Mouse (Mus musculus) hindbrain, embryonic 11.5 days (tissue): ENCODE measurements at regions not wholly inside any gene's neighbourhood (a gene's known extent, or its start where the extent isn't known, plus 50 kb on each side); places are given as distances from the start of the nearest gene placed in this dataset.

Experiments used
- ATAC-seq: fragments of 200-750 bp; cut with Nextera tagmentation; 2 replicates; pipeline ENCODE4 v1.8.0; 2017; ENCODE audit warnings: mild to moderate bottlenecking, moderate TSS enrichment, moderate library complexity; ENCODE audit not compliant: low FRiP score
- DNase-seq: peaks from one replicate; pipeline ENCODE4 v3.0.0-alpha.2; 2015; ENCODE audit warnings: low spot score
- H3K27ac ChIP-seq: fragments of 300-500 bp; sonication (generic); 2 replicates; pipeline ENCODE4 v1.5.1; 2014; ENCODE audit warnings: mild to moderate bottlenecking, low read depth, low read length
- H3K27me3 ChIP-seq: fragments of 300-500 bp; sonication (generic); 2 replicates; pipeline ENCODE4 v1.6.1; 2014; ENCODE audit warnings: mild to moderate bottlenecking, low read length, moderate library complexity, mixed read lengths; ENCODE audit not compliant: control insufficient read depth, insufficient read depth
- H3K36me3 ChIP-seq: fragments of 300-500 bp; sonication (generic); 2 replicates; pipeline ENCODE4 v1.6.1; 2014; ENCODE audit warnings: mild to moderate bottlenecking, low read length, moderate library complexity, mixed read lengths; ENCODE audit not compliant: control insufficient read depth, insufficient read depth
- H3K4me1 ChIP-seq: fragments of 300-500 bp; sonication (generic); replicated peaks from 2 replicates; pipeline ENCODE4 v1.6.1; 2014; ENCODE audit warnings: low read length, mixed read lengths; ENCODE audit not compliant: control insufficient read depth, insufficient read depth
- H3K4me2 ChIP-seq: fragments of 300-500 bp; sonication (generic); replicated peaks from 2 replicates; pipeline ENCODE4 v1.6.1; 2014; ENCODE audit warnings: mild to moderate bottlenecking, low read depth, low read length
- H3K4me3 ChIP-seq: fragments of 300-500 bp; sonication (generic); 2 replicates; pipeline ENCODE4 v1.5.1; 2014; ENCODE audit warnings: low read depth, low read length
- H3K9ac ChIP-seq: fragments of 300-500 bp; sonication (generic); 2 replicates; pipeline ENCODE4 v1.6.1; 2014; ENCODE audit warnings: low read depth, low read length
- H3K9me3 ChIP-seq: fragments of 300-500 bp; sonication (generic); 2 replicates; pipeline ENCODE4 v1.6.1; 2016; ENCODE audit warnings: low read length; ENCODE audit not compliant: control insufficient read depth
- WGBS: fragments of 180-500 bp; shearing (Covaris S2); extraction: QIAGEN DNeasy Blood & Tissue Kit; methylation state at CpG from one replicate; pipeline ENCODE4 v1.1.7; 2014; 5-methylcytosine and 5-hydroxymethylcytosine counted together

DNA sequence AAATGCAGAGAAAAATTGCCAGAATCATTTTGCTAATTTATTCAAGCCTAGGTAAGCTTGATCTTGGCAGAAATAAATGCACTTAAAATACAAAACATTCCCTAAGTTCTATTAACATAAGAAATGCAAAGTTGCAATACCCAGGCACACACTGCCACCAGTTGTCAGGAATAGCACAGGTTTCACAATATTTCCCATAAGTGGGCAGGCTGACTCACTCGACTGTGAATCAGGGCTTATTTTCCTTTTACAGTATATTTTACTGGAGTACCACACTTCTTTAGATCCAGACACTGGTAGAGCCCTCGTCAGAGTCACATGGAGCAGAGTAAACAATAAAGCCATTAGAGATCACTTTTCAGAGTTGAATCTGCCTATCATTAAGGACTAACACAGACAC lies 131.8 kb upstream of the Fmr1 start:
- H3K36me3 ChIP-seq = no peaks in the 10 kb centered on the region
- H3K9ac ChIP-seq = no peak overlapping the region
- no peak overlapping the region for H3K27ac ChIP-seq
- DNase-seq (no peak), ATAC-seq (no peak)
- no peak overlapping the region for H3K4me3 ChIP-seq
- H3K4me2 ChIP-seq = no peak overlapping the region
- H3K27me3 ChIP-seq = no peaks in the 10 kb centered on the region
- H3K4me1 ChIP-seq = no peaks in the 10 kb centered on the region
- no peaks in the 10 kb centered on the region for H3K9me3 ChIP-seq
- 72% methylated on average over 2 of the region's 2 CpGs for whole genome bisulfite sequencing

GRCm38 (mm10) chrX:68554031-68554430 lies 124.3 kb upstream of the Fmr1 start:
- ATAC-seq (peak; percentile 63; the same call in 1 of the 2 replicates), DNase-seq (peak; percentile 2)
- H3K36me3 ChIP-seq = no peaks in the 10 kb centered on the region
- H3K27ac ChIP-seq = no peak overlapping the region
- no peak overlapping the region for H3K4me3 ChIP-seq
- no peak overlapping the region for H3K9ac ChIP-seq
- H3K4me2 ChIP-seq = no peak overlapping the region
- no peaks in the 10 kb centered on the region for H3K27me3 ChIP-seq
- no peaks in the 10 kb centered on the region for H3K4me1 ChIP-seq
- no peaks in the 10 kb centered on the region for H3K9me3 ChIP-seq

- Histone ChIP-seq H3K27ac (no peak overlapping the region), H3K9ac (no peak overlapping the region), H3K4me1 (no peaks in the 10 kb centered on the region), H3K27me3 (no peaks in the 10 kb centered on the region), H3K4me3 (no peak overlapping the region), H3K4me2 (no peak overlapping the region), H3K36me3 (no peaks in the 10 kb centered on the region), H3K9me3 (no peaks in the 10 kb centered on the region)
- WGBS = 92% methylated on average over 2 of the region's 2 CpGs
- no peak for ATAC-seq
- DNase-seq = no peak
These were observed 120.6 kb upstream of the Fmr1 start for GRCm38 (mm10) chrX:68557717-68558116.

DNA sequence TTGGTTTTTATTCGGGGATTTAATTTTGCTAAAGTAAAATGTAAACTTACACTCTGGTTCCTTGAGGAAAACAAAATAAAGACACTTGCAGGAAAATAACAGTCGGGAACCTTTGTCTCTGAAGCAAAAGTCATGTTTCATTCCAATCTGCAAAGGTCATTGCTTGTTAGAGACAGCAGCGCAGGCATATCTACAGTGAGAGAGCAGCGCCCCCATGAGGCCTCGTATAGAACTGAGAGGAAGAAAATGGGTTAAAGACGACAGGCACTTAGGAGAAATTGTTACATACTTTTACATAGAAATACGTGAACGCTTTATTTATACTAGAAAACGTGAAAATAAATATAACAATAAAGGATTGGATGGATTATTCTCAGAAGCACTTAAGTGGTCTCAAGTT lies 93.1 kb upstream of the Fmr1 start:
- no peak overlapping the region for H3K9ac ChIP-seq
- 24% methylated on average over 9 of the region's 9 CpGs for WGBS
- H3K4me1 ChIP-seq = no peaks in the 10 kb centered on the region
- DNase-seq (peak; percentile 64), ATAC-seq (no peak)
- no peaks in the 10 kb centered on the region for H3K27me3 ChIP-seq
- no peaks in the 10 kb centered on the region for H3K9me3 ChIP-seq
- no peak overlapping the region for H3K27ac ChIP-seq
- H3K4me2 ChIP-seq = no peak overlapping the region
- no peaks in the 10 kb centered on the region for H3K36me3 ChIP-seq
- no peak overlapping the region for H3K4me3 ChIP-seq

- no peaks in the 10 kb centered on the region for H3K36me3 ChIP-seq
- DNase-seq (no peak), ATAC-seq (no peak)
- H3K27ac ChIP-seq = no peak overlapping the region
- WGBS = 86% methylated on average over 3 of the region's 3 CpGs
- H3K27me3 ChIP-seq = no peaks in the 10 kb centered on the region
- H3K4me2 ChIP-seq = no peak overlapping the region
- no peaks in the 10 kb centered on the region for H3K9me3 ChIP-seq
- H3K4me1 ChIP-seq = no peaks in the 10 kb centered on the region
- no peak overlapping the region for H3K9ac ChIP-seq
- no peak overlapping the region for H3K4me3 ChIP-seq
These were observed 56.2 kb upstream of the Fmr1 start for GRCm38 (mm10) chrX:68622141-68622540.
